Mouse (Mus musculus) gastrocnemius, postnatal 10 days (tissue): ENCODE measurements around the gene Ptprm. TPM values are rescaled to one million over a fixed set of nuclear protein-coding genes. Genes with fewer than 3 reads are reported as not detected.

Experiments used
- DNase-seq: peaks from one replicate; pipeline ENCODE4 v3.0.0; 2021; ENCODE audit warnings: mixed read lengths
- microRNA-seq, 2 experiments: library from miRNA; unstranded; fragments of <30 nt; microRNA quantifications; one replicate each; pipeline ENCODE4 v1.2.0; 2021
- total RNA-seq, 2 experiments: library from RNA; stranded (reverse); gene quantifications; 2 replicates each; pipeline ENCODE4 v1.2.3; 2021

Ptprm gene
- total RNA-seq, 2 experiments from 2014 or later: 40.2 to 48.8 TPM

DNA sequence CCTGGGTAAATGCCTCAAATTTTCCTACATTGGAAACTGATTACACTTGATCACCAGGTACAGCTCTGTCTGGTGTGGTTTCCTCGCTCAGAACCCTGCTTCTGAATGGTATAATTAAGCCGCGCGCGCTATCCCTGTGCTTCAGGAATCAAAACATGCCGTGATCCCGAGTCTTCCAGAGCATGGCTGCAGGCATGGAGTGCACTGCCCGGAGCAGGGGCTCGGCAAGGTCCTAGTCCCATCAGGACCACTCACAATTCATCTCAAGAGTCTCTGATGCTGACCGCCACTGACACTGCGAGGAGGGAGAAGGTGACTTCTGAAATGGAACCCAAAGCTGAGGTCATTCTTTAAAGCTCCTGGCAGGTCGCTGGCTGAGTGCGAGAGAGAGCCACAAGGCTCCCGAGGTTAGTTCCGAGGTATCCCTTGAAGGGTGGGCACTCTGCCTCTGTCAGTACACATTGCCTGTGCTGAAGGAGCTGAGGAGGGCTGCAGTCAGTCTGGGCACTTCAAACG lies 682.5 kb downstream of the Ptprm start:
- no peak for DNase-seq

DNA sequence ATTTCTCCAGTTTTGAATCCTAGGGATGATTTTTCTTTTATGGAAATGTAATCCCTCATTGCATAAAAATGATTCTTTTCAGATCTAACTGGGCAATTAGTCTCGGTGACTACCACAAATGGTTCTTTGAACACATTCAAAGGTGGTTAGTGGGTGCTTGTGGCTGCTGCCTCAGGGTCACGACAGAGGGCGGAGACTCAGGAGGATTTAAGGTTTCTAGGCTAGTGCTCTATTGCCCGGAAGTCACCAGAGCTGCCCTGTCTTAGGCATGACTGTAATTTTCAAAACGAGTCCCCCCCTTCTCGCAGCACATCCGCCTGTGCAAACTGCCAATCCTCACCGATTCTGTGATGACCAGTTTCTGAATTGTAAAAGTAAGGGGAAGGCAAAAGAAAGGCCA lies 683.0 kb downstream of the Ptprm start:
- no peak for DNase-seq

DNA sequence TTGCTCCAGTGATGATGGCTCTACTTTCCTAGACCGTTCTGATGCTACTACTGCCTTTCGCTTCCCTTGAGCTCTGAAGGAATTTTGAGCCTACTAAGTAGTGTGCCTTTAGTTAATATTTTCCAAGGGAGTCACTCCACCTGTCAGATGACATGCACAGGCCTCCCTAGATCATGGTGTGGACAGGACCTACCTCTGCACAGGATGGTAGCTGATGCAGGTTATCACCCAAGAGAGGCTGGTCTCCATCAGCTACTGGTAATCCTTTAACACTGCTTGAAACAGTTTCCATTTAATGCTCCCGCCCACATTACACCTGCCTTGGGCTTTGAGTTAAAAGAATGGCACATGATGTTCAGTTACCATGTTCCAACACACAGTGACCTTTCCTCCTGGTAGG lies 688.5 kb downstream of the Ptprm start:
- no peak for DNase-seq

DNA sequence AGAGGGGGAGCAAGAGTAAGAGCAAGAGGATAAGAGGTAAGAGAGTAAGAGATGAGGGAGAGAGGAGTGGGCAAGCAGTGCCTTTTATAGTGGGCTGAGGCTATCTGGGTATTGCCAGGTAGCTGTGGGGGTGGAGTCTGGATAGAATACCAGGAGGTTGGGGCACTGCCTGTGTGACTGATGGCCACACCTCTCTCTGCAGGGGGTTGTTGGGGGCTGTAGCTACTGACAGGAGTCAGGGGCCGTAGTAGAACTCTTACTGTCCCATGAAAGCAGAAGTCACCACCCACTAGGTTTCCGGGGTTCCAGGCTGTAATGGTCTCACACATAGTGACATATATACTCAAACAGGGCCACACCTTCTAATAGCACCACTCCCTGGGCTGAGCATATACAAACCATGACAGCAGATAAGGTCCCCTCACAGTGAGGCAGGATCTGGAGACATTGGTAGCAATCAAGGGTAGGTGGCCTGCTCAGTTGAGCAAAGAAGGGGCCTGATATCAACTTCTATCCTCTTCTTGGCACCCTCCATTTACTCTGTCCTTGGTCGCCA lies 689.0 kb downstream of the Ptprm start:
- no peak for DNase-seq

DNA sequence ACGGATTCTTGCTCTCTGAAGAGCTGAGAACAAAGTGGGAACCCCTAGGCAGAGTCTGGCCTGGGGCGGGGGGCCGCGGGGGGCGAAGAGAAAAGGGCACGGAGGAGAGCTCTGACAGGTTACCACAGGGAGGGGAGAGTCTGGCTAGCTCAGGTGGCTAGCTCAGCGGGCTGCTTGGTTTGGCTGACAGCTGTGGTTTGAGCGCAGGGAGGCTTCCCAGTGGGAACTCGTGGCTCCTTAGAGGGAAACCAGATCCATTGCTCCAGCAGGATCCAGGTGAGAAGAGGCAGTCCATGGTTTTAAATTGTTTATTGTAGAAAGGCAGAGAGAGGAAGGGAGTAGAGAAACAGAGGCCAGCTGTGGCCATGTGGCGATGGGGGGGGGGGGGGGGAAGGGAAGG lies 689.5 kb downstream of the Ptprm start:
- DNase-seq: no peak

DNA sequence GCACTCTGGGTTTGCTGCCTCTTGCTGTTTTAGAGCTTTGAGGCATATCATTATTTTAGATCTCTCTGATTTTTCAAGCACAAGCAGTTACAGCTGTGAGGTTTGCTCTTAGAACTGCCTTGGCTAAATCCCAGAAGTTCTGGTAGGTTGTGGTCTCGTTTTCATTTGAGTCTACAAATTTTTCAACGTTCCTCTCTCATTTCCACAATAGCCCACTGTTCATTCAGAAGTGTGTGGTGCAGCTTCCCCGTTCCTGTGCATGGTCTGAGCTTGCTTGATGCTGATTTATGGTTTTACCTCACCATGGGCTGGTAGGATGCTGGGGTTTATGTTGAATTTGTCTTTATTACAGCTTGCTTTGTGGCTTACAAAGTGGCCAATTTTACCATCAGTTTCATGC lies 695.0 kb downstream of the Ptprm start:
- DNase-seq: no peak

DNA sequence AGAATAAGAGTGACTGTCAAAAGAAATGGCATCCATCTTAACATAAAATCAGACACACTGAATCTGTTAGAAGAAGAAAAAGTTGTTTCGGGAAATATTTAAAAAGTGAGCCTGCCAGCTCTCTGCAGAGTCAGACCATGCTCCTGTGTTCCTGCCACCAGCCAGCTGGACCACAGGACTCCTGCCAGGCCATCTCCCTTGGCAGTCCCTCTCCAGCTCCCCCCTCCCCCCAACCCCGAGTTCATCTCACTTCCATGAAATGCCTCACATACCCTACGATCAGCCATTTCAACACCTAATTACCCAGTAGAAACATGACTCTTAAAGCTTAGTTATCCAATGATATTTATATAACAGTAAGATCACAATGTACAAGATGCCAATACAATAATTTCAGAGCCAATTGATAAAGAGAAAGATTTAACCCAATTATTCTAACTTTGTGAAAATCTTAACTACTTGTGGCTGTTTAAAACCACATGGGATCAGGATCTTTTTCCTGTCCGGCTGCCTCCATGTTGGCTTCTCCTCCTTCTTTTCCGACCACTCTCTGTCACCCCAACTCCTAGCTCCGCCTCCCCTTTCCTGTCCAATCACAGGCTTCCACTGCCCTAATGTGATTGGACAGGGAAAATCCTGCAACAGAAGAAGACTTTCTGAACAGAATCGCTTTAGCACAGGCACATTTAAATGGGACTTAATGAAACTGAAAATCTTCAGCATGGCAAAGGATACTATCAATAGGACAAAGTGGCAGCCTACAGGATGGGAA lies 716.1 kb downstream of the Ptprm start:
- DNase-seq: peak; percentile 24

DNA sequence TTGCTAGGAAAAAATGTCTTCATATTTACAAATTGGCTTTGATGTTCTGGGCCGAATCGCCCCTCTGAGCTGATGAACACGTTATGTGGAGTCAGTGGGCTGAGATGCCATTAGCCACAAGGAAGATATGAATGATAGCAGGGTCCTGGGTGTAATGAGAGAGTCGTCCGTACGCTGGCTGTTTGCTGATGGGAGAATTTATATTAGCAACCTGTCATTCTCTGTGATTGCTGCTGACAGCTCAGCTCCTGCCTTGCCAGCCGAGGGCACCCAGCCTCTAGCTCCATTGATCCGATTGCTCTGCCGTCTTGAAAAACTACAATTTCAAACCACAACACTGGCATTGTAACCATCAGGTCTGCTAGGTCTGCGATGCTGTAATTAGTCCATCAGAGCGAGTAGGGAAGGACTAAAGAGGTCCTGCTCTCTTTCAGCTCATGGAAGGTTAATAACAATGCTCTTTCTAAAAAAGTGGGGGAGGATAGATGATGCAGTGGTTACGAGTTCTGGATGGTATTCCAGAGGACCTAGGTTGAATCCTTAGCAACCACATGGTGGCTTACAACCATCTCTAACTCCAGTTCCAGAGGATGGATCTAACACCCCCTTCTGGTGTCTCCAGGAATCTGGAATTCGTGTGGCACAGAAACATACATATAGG lies 734.1 kb downstream of the Ptprm start:
- DNase-seq: no peak

DNA sequence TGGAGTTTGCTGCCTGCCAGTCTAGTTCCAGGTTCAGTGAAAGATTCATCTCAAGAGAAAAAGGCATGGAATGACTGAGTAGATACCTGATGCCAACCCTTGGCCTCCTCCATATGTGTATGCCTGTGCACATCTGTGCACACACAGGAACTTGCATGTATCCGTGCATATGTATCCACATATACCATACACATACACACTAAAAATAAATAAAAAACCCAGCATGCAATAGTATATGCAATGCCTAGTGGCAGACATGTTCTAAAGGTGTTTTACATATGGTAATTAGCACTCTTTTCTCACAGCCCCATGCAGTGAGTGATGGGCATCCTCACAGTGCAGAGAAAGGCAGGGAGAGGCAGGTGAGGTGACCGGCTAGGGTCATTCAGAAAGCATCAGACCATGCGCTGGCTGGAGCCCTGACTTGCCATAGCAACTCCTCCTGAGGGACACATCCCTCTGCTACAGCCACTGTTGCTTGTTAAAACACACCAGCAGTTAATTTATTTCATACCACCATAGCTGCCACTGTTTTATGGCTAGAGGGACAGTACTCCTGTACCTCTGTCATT lies 734.9 kb downstream of the Ptprm start:
- no peak for DNase-seq

Small RNAs within 50 kb of the gene (microRNA-seq; reads per million reads assigned to microRNA genes)
- 0.25 to 0.32 reads per million in 2 experiments for gene Mir5709
